Mouse (Mus musculus) stomach, postnatal 0 days (tissue): ENCODE data around the gene 1700061G19Rik.

Experiments used
- CTCF ChIP-seq: IDR thresholded peaks from 2 replicates; pipeline ENCODE4 v1.5.1; 2016; ENCODE audit warnings: antibody characterized with exemption, low read depth, mild to moderate bottlenecking, moderate library complexity
- EP300 ChIP-seq: optimal IDR thresholded peaks from 2 replicates; pipeline ENCODE3; 2016; ENCODE audit warnings: antibody characterized with exemption

DNA sequence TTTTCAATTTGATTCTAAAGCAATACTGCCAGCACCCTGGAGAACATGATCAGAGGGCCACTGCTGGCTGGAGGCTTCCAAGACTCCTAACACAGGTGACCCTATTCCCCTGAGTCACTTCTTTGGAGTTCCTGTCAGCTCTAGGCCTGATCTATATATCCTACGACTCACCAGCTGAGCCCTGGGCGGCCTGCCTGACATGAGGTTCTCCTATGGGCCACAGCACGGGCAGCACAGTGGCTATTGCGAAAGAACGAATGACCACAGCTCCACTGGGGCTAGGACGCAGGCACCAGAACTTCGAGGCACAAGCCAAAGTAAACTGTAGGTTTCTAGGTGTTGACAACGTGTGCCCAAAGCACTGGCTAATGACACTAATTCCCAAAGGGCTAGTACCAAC, 54.7 kb downstream of the 1700061G19Rik start:
- TF ChIP-seq CTCF (no peak), EP300 (no peak)
